Mouse (Mus musculus): Measurements from ENCODE around the gene Klhl26. TPM values are rescaled to one million over a fixed set of nuclear protein-coding genes. Genes with fewer than 3 reads are reported as not detected.
A peak's percentile ranks its signal among the peaks of the same experiment; 100 is the strongest.

Gene Klhl26
- polyA plus RNA-seq, 1 experiment from 2014 or later: 22.5 TPM

DNA sequence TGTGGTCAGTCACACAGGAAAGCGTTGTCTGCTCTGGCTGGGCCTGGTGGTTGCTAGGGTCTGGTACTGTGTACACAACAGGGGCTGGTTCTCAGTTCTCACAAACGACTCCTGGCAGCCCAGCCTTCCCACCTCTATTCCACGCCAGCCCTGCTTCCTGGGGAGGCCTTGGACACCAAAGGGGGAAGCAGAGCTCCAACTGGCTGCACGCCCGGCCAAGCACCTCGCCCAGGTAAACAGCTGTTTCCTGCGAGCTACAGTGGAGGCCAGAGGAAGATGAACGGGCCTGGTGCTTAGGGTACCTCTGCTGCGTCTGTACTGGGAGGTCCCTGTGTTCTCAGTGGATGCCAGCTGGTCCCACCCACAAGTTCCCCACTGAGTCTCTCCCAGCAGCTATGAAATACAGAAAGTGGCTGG, 67.3 kb downstream of the Klhl26 start:
- H3K36me3 ChIP-seq: peaks cover 10% of the 10 kb centered on the region
- no peaks in the 10 kb centered on the region for H3K9me3 ChIP-seq
- 66% methylated on average over 9 of the region's 9 CpGs for WGBS
- no peak overlapping the region for H3K4me3 ChIP-seq
- ATAC-seq (ENCODE audit: low FRiP score, low read depth): no peak
- H3K9ac ChIP-seq: no peak overlapping the region
- no peaks in the 10 kb centered on the region for H3K27me3 ChIP-seq (replicated peaks)
- H3K4me1 ChIP-seq: peaks cover 26% of the 10 kb centered on the region
- H3K27ac ChIP-seq: peak overlapping the region; percentile 6; the same call in 1 of the 2 replicates
- no peak overlapping the region for H3K4me2 ChIP-seq (replicated peaks)

DNA sequence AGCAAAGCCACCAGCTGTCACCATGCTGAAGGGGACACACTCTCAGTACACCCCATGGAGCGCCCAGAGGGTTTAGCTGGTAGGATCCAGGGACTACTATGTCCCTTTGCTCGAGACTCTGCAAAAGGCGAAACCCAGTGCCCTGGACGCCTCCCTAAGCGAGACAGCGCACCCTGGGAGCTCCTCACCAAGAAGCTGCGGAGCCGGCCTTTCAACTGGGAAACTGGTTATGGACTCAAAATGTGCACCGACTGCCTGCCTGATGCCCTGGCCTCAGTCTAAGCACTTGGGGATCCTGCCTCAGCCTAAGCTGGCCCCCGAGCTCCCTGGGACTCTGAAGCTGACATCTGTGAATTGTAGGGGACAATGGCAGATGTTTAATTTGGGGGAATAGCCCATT, 67.7 kb downstream of the Klhl26 start:
- WGBS: 78% methylated on average over 10 of the region's 10 CpGs
- no peak for ATAC-seq (ENCODE audit: low FRiP score, low read depth)
- Histone ChIP-seq H3K36me3 (peaks cover 13% of the 10 kb centered on the region), H3K27ac (peak overlapping the region; percentile 6), H3K9ac (no peak overlapping the region), H3K4me1 (peaks cover 26% of the 10 kb centered on the region), H3K4me2 (replicated peaks) (0 out of 2 replicates have a peak overlapping the region, but pooled peaks have one; percentile 7), H3K9me3 (no peaks in the 10 kb centered on the region), H3K4me3 (no peak overlapping the region), H3K27me3 (replicated peaks) (no peaks in the 10 kb centered on the region)

DNA sequence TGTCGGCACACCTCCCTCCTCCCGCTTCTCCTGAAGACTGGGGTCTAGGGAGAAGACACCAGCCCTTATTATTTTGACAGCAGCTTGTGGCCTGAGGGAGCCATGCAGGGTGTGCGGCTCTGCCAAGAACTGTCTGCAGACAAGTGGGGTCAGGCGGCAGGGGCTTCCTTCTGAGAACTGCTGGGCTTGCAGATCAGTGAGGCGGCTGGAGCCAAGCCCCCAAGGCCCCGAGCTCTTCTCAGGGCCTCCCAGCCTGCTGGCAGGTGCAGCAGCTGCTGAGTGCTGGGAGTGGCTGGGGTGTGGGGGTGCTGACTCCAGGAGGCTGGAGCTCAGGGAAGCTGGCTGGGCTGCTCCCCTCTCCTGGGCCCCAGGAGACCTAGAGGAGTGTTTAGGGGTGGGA, 68.5 kb downstream of the Klhl26 start:
- Histone ChIP-seq H3K27ac (peak overlapping the region; percentile 6), H3K4me3 (no peak overlapping the region), H3K4me1 (peaks cover 26% of the 10 kb centered on the region), H3K4me2 (replicated peaks) (0 out of 2 replicates have a peak overlapping the region, but pooled peaks have one; percentile 7), H3K9ac (peak overlapping the region; percentile 33; the same call in 1 of the 2 replicates), H3K27me3 (replicated peaks) (no peaks in the 10 kb centered on the region), H3K9me3 (no peaks in the 10 kb centered on the region), H3K36me3 (peaks cover 13% of the 10 kb centered on the region)
- WGBS: 45% methylated on average over 6 of the region's 6 CpGs
- peak; percentile 70 for ATAC-seq (ENCODE audit: low FRiP score, low read depth)

DNA sequence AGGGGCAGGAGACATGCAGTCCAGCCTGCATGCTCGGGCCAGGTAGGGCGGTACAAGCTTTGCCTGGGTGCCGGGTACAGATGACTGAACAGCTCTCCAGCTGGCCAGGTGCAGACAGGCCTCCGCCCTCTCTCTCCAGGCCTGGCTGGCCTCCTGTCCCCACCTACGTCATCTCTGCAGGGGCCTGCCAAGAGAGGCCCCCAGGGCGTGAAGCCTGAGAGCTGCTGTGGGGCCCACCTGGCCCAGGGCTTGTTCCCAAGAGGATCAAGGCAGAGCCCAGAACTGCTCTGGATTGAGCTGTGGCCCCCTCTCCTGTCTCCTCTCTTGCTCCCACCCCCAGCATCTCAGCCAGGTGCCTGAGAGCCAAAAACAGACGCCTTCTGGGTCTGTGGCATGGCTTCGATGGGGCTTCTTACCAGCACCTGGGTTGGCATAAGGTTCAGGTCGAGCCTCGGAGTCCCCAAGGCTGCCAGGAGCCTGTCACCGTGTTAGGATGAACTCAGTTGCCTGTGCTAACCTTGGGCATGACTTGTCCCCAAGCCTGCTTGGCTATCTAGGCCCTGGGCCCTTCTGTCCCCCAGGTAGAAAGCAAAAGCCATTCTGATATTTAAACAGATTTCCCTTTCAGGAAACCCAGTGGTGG, 70.2 kb downstream of the Klhl26 start:
- no peak overlapping the region for H3K27ac ChIP-seq
- no peaks in the 10 kb centered on the region for H3K27me3 ChIP-seq (replicated peaks)
- H3K36me3 ChIP-seq: peaks cover 6% of the 10 kb centered on the region
- H3K9me3 ChIP-seq: no peaks in the 10 kb centered on the region
- H3K4me1 ChIP-seq: peaks cover 26% of the 10 kb centered on the region
- H3K9ac ChIP-seq: 0 out of 2 replicates have a peak overlapping the region, but pooled peaks have one; percentile 1
- ATAC-seq (ENCODE audit: low FRiP score, low read depth): no peak
- H3K4me3 ChIP-seq: no peak overlapping the region
- no peak overlapping the region for H3K4me2 ChIP-seq (replicated peaks)
- WGBS: 83% methylated on average over 11 of the region's 11 CpGs

DNA sequence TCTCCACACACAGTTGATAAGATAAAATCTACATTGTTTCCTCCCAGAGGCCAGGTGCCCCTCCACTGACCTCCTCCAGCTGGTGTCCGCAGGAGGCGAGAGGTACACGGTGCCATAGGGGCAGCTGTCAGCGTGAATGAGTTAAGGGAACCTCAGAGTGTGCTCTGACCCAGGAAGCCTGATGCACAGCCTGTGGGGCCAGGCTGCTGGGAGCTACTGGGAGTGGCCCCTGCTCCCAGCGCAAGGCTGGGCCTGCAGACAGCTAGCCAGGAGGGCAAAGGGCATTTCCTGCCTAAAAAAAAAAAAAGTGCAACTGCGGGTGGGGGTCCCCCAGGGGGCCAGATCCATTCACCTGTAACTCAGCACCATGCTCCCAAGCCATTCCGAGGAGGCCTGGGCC, 71.6 kb downstream of the Klhl26 start:
- Histone ChIP-seq H3K4me2 (replicated peaks) (no peak overlapping the region), H3K4me1 (peaks cover 26% of the 10 kb centered on the region), H3K4me3 (no peak overlapping the region), H3K27me3 (replicated peaks) (no peaks in the 10 kb centered on the region), H3K9me3 (no peaks in the 10 kb centered on the region), H3K27ac (no peak overlapping the region), H3K9ac (no peak overlapping the region), H3K36me3 (peaks cover 7% of the 10 kb centered on the region; the same call in 1 of the 2 replicates)
- ATAC-seq (ENCODE audit: low FRiP score, low read depth): no peak
- 64% methylated on average over 7 of the region's 7 CpGs for WGBS

DNA sequence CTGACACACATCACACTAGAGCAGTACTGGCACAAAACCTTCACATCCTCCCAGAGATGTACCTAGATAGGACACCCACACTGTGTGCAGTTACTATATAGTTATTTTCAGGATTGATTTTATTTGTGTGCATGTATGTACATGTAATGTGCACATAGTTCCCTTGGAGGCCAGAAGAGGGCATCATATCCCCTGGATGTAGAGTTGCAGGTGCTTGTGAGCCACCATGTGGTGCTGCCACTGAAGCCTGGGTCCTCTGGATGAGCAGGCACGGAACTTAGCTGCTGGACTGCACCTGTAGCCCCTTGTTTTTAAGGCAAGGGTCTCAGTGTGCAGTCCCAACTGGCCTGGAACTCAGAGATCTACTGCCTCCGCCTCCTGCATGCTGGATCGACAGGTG, 72.6 kb downstream of the Klhl26 start:
- H3K4me2 ChIP-seq (replicated peaks): no peak overlapping the region
- no peak overlapping the region for H3K9ac ChIP-seq
- no peak for ATAC-seq (ENCODE audit: low FRiP score, low read depth)
- no peak overlapping the region for H3K27ac ChIP-seq
- peaks cover 12% of the 10 kb centered on the region; the same call in 1 of the 2 replicates for H3K36me3 ChIP-seq
- H3K4me3 ChIP-seq: no peak overlapping the region
- H3K9me3 ChIP-seq: no peaks in the 10 kb centered on the region
- no peaks in the 10 kb centered on the region for H3K27me3 ChIP-seq (replicated peaks)
- H3K4me1 ChIP-seq: peaks cover 20% of the 10 kb centered on the region
- WGBS: 90% methylated on average over 3 of the region's 3 CpGs

Other genes starting within 250 kb of the Klhl26 start
- gene Sugp2, start 242.7 kb downstream of the Klhl26 start, polyA plus RNA-seq (2016; fragmentation: Nextera tagmentation; extraction: Ambion mirVana): 68.0 and 68.2 TPM in 2 replicates
- gene Armc6, start 242.5 kb downstream of the Klhl26 start, polyA plus RNA-seq (2016; fragmentation: Nextera tagmentation; extraction: Ambion mirVana): 56.1 and 59.9 TPM in 2 replicates
- gene Homer3, start 194.1 kb downstream of the Klhl26 start, polyA plus RNA-seq (2016; fragmentation: Nextera tagmentation; extraction: Ambion mirVana): 94.3 and 99.6 TPM in 2 replicates
- 50.4 and 50.8 TPM in 2 replicates for gene Ddx49, start 174.5 kb downstream of the Klhl26 start, polyA plus RNA-seq (2016; fragmentation: Nextera tagmentation; extraction: Ambion mirVana)
- gene Cope, start 174.4 kb downstream of the Klhl26 start, polyA plus RNA-seq (2016; fragmentation: Nextera tagmentation; extraction: Ambion mirVana): 266 and 267 TPM in 2 replicates
- 13.7 and 16.4 TPM in 2 replicates for gene Cers1, start 161.2 kb downstream of the Klhl26 start, polyA plus RNA-seq (2016; fragmentation: Nextera tagmentation; extraction: Ambion mirVana)
- gene Gdf1, start 147.2 kb downstream of the Klhl26 start, polyA plus RNA-seq (2016; fragmentation: Nextera tagmentation; extraction: Ambion mirVana): 2.3 and 3.9 TPM in 2 replicates
- gene Upf1, start 123.7 kb downstream of the Klhl26 start, polyA plus RNA-seq (2016; fragmentation: Nextera tagmentation; extraction: Ambion mirVana): 29.4 and 31.3 TPM in 2 replicates
- gene Comp, start 103.4 kb downstream of the Klhl26 start, polyA plus RNA-seq (2016; fragmentation: Nextera tagmentation; extraction: Ambion mirVana): 0.42 and 0.68 TPM in 2 replicates
- 22.3 and 24.6 TPM in 2 replicates for gene Crtc1, start 37.4 kb downstream of the Klhl26 start, polyA plus RNA-seq (2016; fragmentation: Nextera tagmentation; extraction: Ambion mirVana)
- 37.9 and 38.3 TPM in 2 replicates for gene Tmem59l, start 10.4 kb upstream of the Klhl26 start, polyA plus RNA-seq (2016; fragmentation: Nextera tagmentation; extraction: Ambion mirVana)
- 1.9 and 4.5 TPM in 2 replicates for gene Crlf1, start 16.2 kb upstream of the Klhl26 start, polyA plus RNA-seq (2016; fragmentation: Nextera tagmentation; extraction: Ambion mirVana)
- 123 and 135 TPM in 2 replicates for gene Rex1bd, start 29.8 kb upstream of the Klhl26 start, polyA plus RNA-seq (2016; fragmentation: Nextera tagmentation; extraction: Ambion mirVana)
- gene Uba52, start 33.8 kb upstream of the Klhl26 start, polyA plus RNA-seq (2016; fragmentation: Nextera tagmentation; extraction: Ambion mirVana): 766 and 781 TPM in 2 replicates
- gene Fkbp8, start 50.8 kb upstream of the Klhl26 start, polyA plus RNA-seq (2016; fragmentation: Nextera tagmentation; extraction: Ambion mirVana): 349 and 353 TPM in 2 replicates
- gene Kxd1, start 51.0 kb upstream of the Klhl26 start, polyA plus RNA-seq (2016; fragmentation: Nextera tagmentation; extraction: Ambion mirVana): 45.5 and 50.3 TPM in 2 replicates
- gene Ell, start 62.5 kb upstream of the Klhl26 start, polyA plus RNA-seq (2016; fragmentation: Nextera tagmentation; extraction: Ambion mirVana): 17.8 and 19.5 TPM in 2 replicates
- gene Isyna1, start 117.4 kb upstream of the Klhl26 start, polyA plus RNA-seq (2016; fragmentation: Nextera tagmentation; extraction: Ambion mirVana): 116 TPM in 2 replicates
- 139 and 144 TPM in 2 replicates for gene Ssbp4, start 131.9 kb upstream of the Klhl26 start, polyA plus RNA-seq (2016; fragmentation: Nextera tagmentation; extraction: Ambion mirVana)
- 0.68 and 1.3 TPM in 2 replicates for gene Lrrc25, start 139.2 kb upstream of the Klhl26 start, polyA plus RNA-seq (2016; fragmentation: Nextera tagmentation; extraction: Ambion mirVana)
- gene Gdf15, start 155.5 kb upstream of the Klhl26 start, polyA plus RNA-seq (2016; fragmentation: Nextera tagmentation; extraction: Ambion mirVana): 0.14 TPM in 1 of 2 replicates, not detected in the other
- 181 and 188 TPM in 2 replicates for gene Pgpep1, start 183.4 kb upstream of the Klhl26 start, polyA plus RNA-seq (2016; fragmentation: Nextera tagmentation; extraction: Ambion mirVana)
- 264 and 277 TPM in 2 replicates for gene Lsm4, start 196.3 kb upstream of the Klhl26 start, polyA plus RNA-seq (2016; fragmentation: Nextera tagmentation; extraction: Ambion mirVana)
- 248 and 267 TPM in 2 replicates for gene Jund, start 222.0 kb upstream of the Klhl26 start, polyA plus RNA-seq (2016; fragmentation: Nextera tagmentation; extraction: Ambion mirVana)
- gene Iqcn, start 226.5 kb upstream of the Klhl26 start, polyA plus RNA-seq (2016; fragmentation: Nextera tagmentation; extraction: Ambion mirVana): 0.06 and 0.16 TPM in 2 replicates
- not detected in 2 replicates for gene Gm3336, start 241.6 kb upstream of the Klhl26 start, polyA plus RNA-seq (2016; fragmentation: Nextera tagmentation; extraction: Ambion mirVana)
- 0.19 and 0.41 TPM in 2 replicates for gene Pde4c, start 246.8 kb upstream of the Klhl26 start, polyA plus RNA-seq (2016; fragmentation: Nextera tagmentation; extraction: Ambion mirVana)

Data from neural tube, embryonic 12.5 days (tissue).